Mouse (Mus musculus): Measurements from ENCODE around the gene Plekhs1. TPM values are rescaled to one million over a fixed set of nuclear protein-coding genes. Genes with fewer than 3 reads are reported as not detected.

Plekhs1 gene
- polyA plus RNA-seq, 1 experiment: 0.33 TPM

DNA sequence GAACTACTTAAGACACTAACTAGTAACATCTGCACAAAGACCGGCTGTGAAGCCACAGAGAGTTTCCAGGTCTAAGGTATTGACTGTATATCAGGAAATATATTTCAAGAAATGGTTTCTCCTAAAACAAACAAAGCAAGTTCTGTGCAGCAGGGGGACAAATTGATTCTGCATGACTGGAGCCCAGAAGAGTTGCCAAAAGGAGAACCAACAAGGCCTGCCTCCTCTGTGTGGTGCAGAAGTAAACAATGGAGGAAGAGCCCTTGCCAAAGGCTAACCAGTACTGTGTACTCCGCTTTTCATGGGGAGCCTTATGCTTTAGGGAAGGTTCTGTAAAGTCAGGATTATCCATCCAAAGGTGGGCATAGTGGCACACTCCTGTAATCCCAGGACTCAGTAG is 1.2 kb upstream of the Plekhs1 start:
- TF ChIP-seq CTCF (IDR thresholded peaks at IDR 0.05; ENCODE audit: low read depth, low read length) (no peak), POLR2A (IDR thresholded peaks at IDR 0.05; ENCODE audit: insufficient read depth, low read length) (no peak), EP300 (IDR thresholded peaks at IDR 0.05; ENCODE audit: insufficient read depth, low read depth, low read length) (no peak)
- Histone ChIP-seq H3K9me3 (replicated peaks; ENCODE audit: control insufficient read depth, insufficient read depth, low read length, poor library complexity, severe bottlenecking) (no peaks in the 10 kb centered on the region), H3K4me3 (ENCODE audit: low read depth, low read length) (no peak overlapping the region)

DNA sequence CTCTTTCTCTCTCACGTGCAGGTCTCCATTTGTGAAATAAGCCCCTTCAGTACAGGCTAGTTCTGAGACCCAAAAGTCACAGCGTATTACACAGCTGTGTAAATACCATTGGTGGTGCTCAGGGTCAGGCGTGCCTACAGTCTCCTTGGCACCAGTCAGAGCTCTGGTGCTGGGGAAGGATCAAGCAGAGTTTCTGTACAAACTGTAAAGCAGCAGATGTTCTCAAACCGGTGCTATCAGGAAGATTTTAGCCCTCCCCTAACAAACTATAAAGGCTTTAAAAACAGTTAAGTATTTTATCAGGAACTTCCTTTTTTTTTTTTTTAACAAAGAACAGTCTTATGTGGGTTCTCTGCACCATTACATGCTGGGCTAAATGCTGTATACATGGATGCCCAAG is 1.3 kb downstream of the Plekhs1 start:
- H3K27me3 ChIP-seq (ENCODE audit: control insufficient read depth, insufficient read depth, low read length, poor library complexity, severe bottlenecking): no peaks in the 10 kb centered on the region
- no peak overlapping the region for H3K27ac ChIP-seq (ENCODE audit: insufficient read depth, low read length)
- TF ChIP-seq POLR2A (IDR thresholded peaks at IDR 0.05; ENCODE audit: insufficient read depth, low read length): no peak
- no peak for TF ChIP-seq CTCF (IDR thresholded peaks at IDR 0.05; ENCODE audit: low read depth, low read length)
- no peak for TF ChIP-seq EP300 (IDR thresholded peaks at IDR 0.05; ENCODE audit: insufficient read depth, low read depth, low read length)

More for the DNA sequence above, 1.2 kb upstream of the Plekhs1 start:
- no peaks in the 10 kb centered on the region for H3K36me3 ChIP-seq (ENCODE audit: control insufficient read depth, insufficient read depth, low read length, poor library complexity, severe bottlenecking)
- H3K27me3 ChIP-seq (ENCODE audit: control insufficient read depth, insufficient read depth, low read length, poor library complexity, severe bottlenecking): no peaks in the 10 kb centered on the region
- no peak overlapping the region for H3K27ac ChIP-seq (ENCODE audit: insufficient read depth, low read length)
- H3K4me1 ChIP-seq (ENCODE audit: control insufficient read depth, insufficient read depth, low read length): no peaks in the 10 kb centered on the region
- no peak overlapping the region for H3K9ac ChIP-seq (ENCODE audit: low read depth, poor library complexity, severe bottlenecking)

GRCm38 (mm10) chr19:56466486-56466885 is 5.0 kb downstream of the Plekhs1 start:
- Histone ChIP-seq H3K27me3 (ENCODE audit: control insufficient read depth, insufficient read depth, low read length, poor library complexity, severe bottlenecking) (no peaks in the 10 kb centered on the region), H3K9ac (ENCODE audit: low read depth, poor library complexity, severe bottlenecking) (no peak overlapping the region), H3K9me3 (replicated peaks; ENCODE audit: control insufficient read depth, insufficient read depth, low read length, poor library complexity, severe bottlenecking) (no peaks in the 10 kb centered on the region), H3K36me3 (ENCODE audit: control insufficient read depth, insufficient read depth, low read length, poor library complexity, severe bottlenecking) (no peaks in the 10 kb centered on the region), H3K4me1 (ENCODE audit: control insufficient read depth, insufficient read depth, low read length) (no peaks in the 10 kb centered on the region), H3K4me3 (ENCODE audit: low read depth, low read length) (no peak overlapping the region), H3K27ac (ENCODE audit: insufficient read depth, low read length) (no peak overlapping the region)
- no peak for TF ChIP-seq POLR2A (IDR thresholded peaks at IDR 0.05; ENCODE audit: insufficient read depth, low read length)

More for the DNA sequence above, 1.3 kb downstream of the Plekhs1 start:
- no peaks in the 10 kb centered on the region for H3K36me3 ChIP-seq (ENCODE audit: control insufficient read depth, insufficient read depth, low read length, poor library complexity, severe bottlenecking)
- H3K9ac ChIP-seq (ENCODE audit: low read depth, poor library complexity, severe bottlenecking): no peak overlapping the region
- H3K4me1 ChIP-seq (ENCODE audit: control insufficient read depth, insufficient read depth, low read length): no peaks in the 10 kb centered on the region
- H3K9me3 ChIP-seq (replicated peaks; ENCODE audit: control insufficient read depth, insufficient read depth, low read length, poor library complexity, severe bottlenecking): no peaks in the 10 kb centered on the region
- H3K4me3 ChIP-seq (ENCODE audit: low read depth, low read length): no peak overlapping the region

DNA sequence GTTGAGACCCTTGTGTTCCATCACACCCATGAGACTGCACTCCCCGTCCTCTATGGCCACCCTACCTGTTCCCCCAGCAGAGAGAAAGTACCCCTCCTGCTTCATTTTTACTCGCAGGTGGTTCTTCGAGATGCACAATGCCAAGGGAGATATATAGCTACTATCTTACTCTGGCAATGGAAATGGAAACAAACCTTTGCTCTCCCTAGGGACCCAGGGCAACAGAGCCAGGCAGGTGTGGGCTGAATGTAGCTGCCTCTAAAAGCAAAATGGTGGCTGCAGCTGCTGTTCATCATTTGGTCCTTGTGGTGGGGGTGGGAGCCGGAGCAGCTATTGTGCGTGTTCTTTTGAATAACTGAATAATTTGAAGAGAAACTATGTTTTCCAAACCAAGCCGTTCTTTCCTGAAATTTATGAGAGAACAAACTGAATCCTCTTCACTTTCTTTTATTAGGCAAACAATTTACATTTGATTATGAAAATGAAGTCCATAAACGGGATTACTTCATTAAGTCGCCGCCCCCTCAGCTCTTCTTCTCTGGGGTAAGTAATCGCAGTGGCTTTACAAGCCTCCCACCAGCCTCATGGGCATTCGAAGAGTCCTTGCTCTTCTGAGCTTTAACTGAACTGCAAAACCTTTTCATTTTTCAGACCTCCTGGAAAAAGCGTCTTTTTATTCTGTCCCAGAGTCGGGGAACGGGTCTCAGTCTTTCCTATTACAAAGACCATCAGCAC is 9.0 kb downstream of the Plekhs1 start:
- Histone ChIP-seq H3K27ac (ENCODE audit: insufficient read depth, low read length) (no peak overlapping the region), H3K9ac (ENCODE audit: low read depth, poor library complexity, severe bottlenecking) (no peak overlapping the region), H3K9me3 (replicated peaks; ENCODE audit: control insufficient read depth, insufficient read depth, low read length, poor library complexity, severe bottlenecking) (no peaks in the 10 kb centered on the region), H3K4me3 (ENCODE audit: low read depth, low read length) (no peak overlapping the region), H3K4me1 (ENCODE audit: control insufficient read depth, insufficient read depth, low read length) (no peaks in the 10 kb centered on the region), H3K27me3 (ENCODE audit: control insufficient read depth, insufficient read depth, low read length, poor library complexity, severe bottlenecking) (no peaks in the 10 kb centered on the region), H3K36me3 (ENCODE audit: control insufficient read depth, insufficient read depth, low read length, poor library complexity, severe bottlenecking) (no peaks in the 10 kb centered on the region)
- TF ChIP-seq POLR2A (IDR thresholded peaks at IDR 0.05; ENCODE audit: insufficient read depth, low read length): no peak
- no peak for TF ChIP-seq CTCF (IDR thresholded peaks at IDR 0.05; ENCODE audit: low read depth, low read length)
- no peak for TF ChIP-seq EP300 (IDR thresholded peaks at IDR 0.05; ENCODE audit: insufficient read depth, low read depth, low read length)

- Histone ChIP-seq H3K4me3 (ENCODE audit: low read depth, low read length) (no peak overlapping the region), H3K27me3 (ENCODE audit: control insufficient read depth, insufficient read depth, low read length, poor library complexity, severe bottlenecking) (no peaks in the 10 kb centered on the region), H3K9me3 (replicated peaks; ENCODE audit: control insufficient read depth, insufficient read depth, low read length, poor library complexity, severe bottlenecking) (no peaks in the 10 kb centered on the region), H3K27ac (ENCODE audit: insufficient read depth, low read length) (no peak overlapping the region), H3K9ac (ENCODE audit: low read depth, poor library complexity, severe bottlenecking) (no peak overlapping the region), H3K36me3 (ENCODE audit: control insufficient read depth, insufficient read depth, low read length, poor library complexity, severe bottlenecking) (no peaks in the 10 kb centered on the region), H3K4me1 (ENCODE audit: control insufficient read depth, insufficient read depth, low read length) (no peaks in the 10 kb centered on the region)
- TF ChIP-seq CTCF (IDR thresholded peaks at IDR 0.05; ENCODE audit: low read depth, low read length) (no peak), EP300 (IDR thresholded peaks at IDR 0.05; ENCODE audit: insufficient read depth, low read depth, low read length) (no peak), POLR2A (IDR thresholded peaks at IDR 0.05; ENCODE audit: insufficient read depth, low read length) (no peak)
These were observed 10.5 kb downstream of the Plekhs1 start for GRCm38 (mm10) chr19:56471934-56472333.

- Histone ChIP-seq H3K9ac (ENCODE audit: low read depth, poor library complexity, severe bottlenecking) (no peak overlapping the region), H3K36me3 (ENCODE audit: control insufficient read depth, insufficient read depth, low read length, poor library complexity, severe bottlenecking) (no peaks in the 10 kb centered on the region), H3K9me3 (replicated peaks; ENCODE audit: control insufficient read depth, insufficient read depth, low read length, poor library complexity, severe bottlenecking) (no peaks in the 10 kb centered on the region), H3K27me3 (ENCODE audit: control insufficient read depth, insufficient read depth, low read length, poor library complexity, severe bottlenecking) (no peaks in the 10 kb centered on the region), H3K27ac (ENCODE audit: insufficient read depth, low read length) (no peak overlapping the region), H3K4me1 (ENCODE audit: control insufficient read depth, insufficient read depth, low read length) (no peaks in the 10 kb centered on the region), H3K4me3 (ENCODE audit: low read depth, low read length) (peak overlapping the region; percentile 61)
- TF ChIP-seq EP300 (IDR thresholded peaks at IDR 0.05; ENCODE audit: insufficient read depth, low read depth, low read length): no peak
- no peak for TF ChIP-seq POLR2A (IDR thresholded peaks at IDR 0.05; ENCODE audit: insufficient read depth, low read length)
- TF ChIP-seq CTCF (IDR thresholded peaks at IDR 0.05; ENCODE audit: low read depth, low read length): no peak
These were observed 13.6 kb downstream of the Plekhs1 start for GRCm38 (mm10) chr19:56474869-56475550.
